7 mouse cellular contexts compared by ENCODE assay signal in genomic region chr11:79188176-79188575, GRCm38 (mm10). TPM values are rescaled to one million over a fixed set of nuclear protein-coding genes. Genes with fewer than 3 reads are reported as not detected.
A peak's percentile ranks its signal among the peaks of the same experiment; 100 is the strongest.
DNase-seq lines count a peak whose midpoint lies in the region; ATAC-seq lines count a peak whose summit lies in the region.

No protein-coding gene starts in this region.

- H3K9ac ChIP-seq in limb, embryonic 15.5 days: no peak overlapping the region
- H3K9ac ChIP-seq in stomach, embryonic 16.5 days (ENCODE audit: low read length): 0 out of 2 replicates have a peak overlapping the region, but pooled peaks have one; percentile 3

- peaks cover 28% of the 10 kb centered on the region for H3K4me1 ChIP-seq in limb, embryonic 15.5 days
- peaks cover 5% of the 10 kb centered on the region; the same call in 1 of the 2 replicates for H3K4me1 ChIP-seq in stomach, embryonic 16.5 days (ENCODE audit: control insufficient read depth, insufficient read depth, low read length)

- WGBS in limb, embryonic 15.5 days: 39% methylated on average over 6 of the region's 6 CpGs
- 55% methylated on average over 6 of the region's 6 CpGs for WGBS in stomach, embryonic 16.5 days

- H3K27me3 ChIP-seq in limb, embryonic 15.5 days: no peaks in the 10 kb centered on the region
- no peaks in the 10 kb centered on the region for H3K27me3 ChIP-seq in stomach, embryonic 16.5 days (ENCODE audit: control insufficient read depth, insufficient read depth, low read length)

- no peaks in the 10 kb centered on the region for H3K9me3 ChIP-seq in limb, embryonic 15.5 days
- no peaks in the 10 kb centered on the region for H3K9me3 ChIP-seq in stomach, embryonic 16.5 days (replicated peaks; ENCODE audit: control insufficient read depth, low read length)

- no peak overlapping the region for H3K4me2 ChIP-seq in limb, embryonic 15.5 days
- H3K4me2 ChIP-seq in stomach, embryonic 16.5 days (ENCODE audit: low read depth, low read length): no peak overlapping the region

- H3K36me3 ChIP-seq in limb, embryonic 15.5 days: no peaks in the 10 kb centered on the region
- no peaks in the 10 kb centered on the region for H3K36me3 ChIP-seq in stomach, embryonic 16.5 days (ENCODE audit: control insufficient read depth, insufficient read depth, low read length)

- no peak overlapping the region for H3K4me3 ChIP-seq in limb, embryonic 15.5 days
- H3K4me3 ChIP-seq in stomach, embryonic 16.5 days (replicated peaks; ENCODE audit: low read length): no peak overlapping the region

- H3K27ac ChIP-seq in limb, embryonic 15.5 days: peak overlapping the region; percentile 66
- H3K27ac ChIP-seq in stomach, embryonic 16.5 days (ENCODE audit: low read length): peak overlapping the region; percentile 15; the same call in 1 of the 2 replicates

- no peak for ATAC-seq in limb, embryonic 15.5 days (ENCODE audit: insufficient number of reproducible peaks, low FRiP score, low TSS enrichment, low read depth)
- ATAC-seq in stomach, embryonic 16.5 days (ENCODE audit: insufficient read depth, low FRiP score): peak; percentile 66; the same call in 1 of the 2 replicates

- peak; percentile 75 for DNase-seq in MN1 (ENCODE audit: low spot score)
- DNase-seq in adipocyte (ENCODE audit: low spot score): peak; percentile 96
- peak; percentile 89 for DNase-seq in fibroblast of lung, adult 2 months (ENCODE audit: low read depth)
- DNase-seq in heart, postnatal 25 days (ENCODE audit: low spot score): peak; percentile 50
- no peak for DNase-seq in thymus, postnatal 36 days

- intact Hi-C loops in heart, postnatal 25 days (cut with DNase I): no loop called here

RNA-seq across cellular contexts. Expression of gene Ksr1, which starts 42.0 kb away (rescaled TPM):
- 1 to 10 TPM; 7.3 TPM for total RNA-seq in heart, postnatal 25 days (2021)
- 4.0 and 5.2 TPM in 2 replicates for polyA plus RNA-seq in limb, embryonic 15.5 days (2015; fragmentation: Nextera tagmentation; extraction: Ambion mirVana)
- polyA plus RNA-seq in stomach, embryonic 16.5 days (2015; fragmentation: Nextera tagmentation; extraction: Ambion mirVana): 2.1 and 3.2 TPM in 2 replicates

Comparison
In these comparisons a context has a peak if more than half of its experiments do, and no peak if none do; other contexts are left out.
1. DNase-seq: peak in MN1 (single experiment), adipocyte (single experiment), fibroblast of lung, adult 2 months (single experiment) and heart, postnatal 25 days (single experiment); none in thymus, postnatal 36 days (0 of 2).